Mouse (Mus musculus): ENCODE results near the gene Mn1.
A peak's percentile ranks its signal among the peaks of the same experiment; 100 is the strongest.

Mn1 gene

GRCm38 (mm10) chr5:111431007-111431730 lies 14.0 kb downstream of the Mn1 start:
- DNase-seq (ENCODE audit: low spot score in 2 of 2), result no peak

GRCm38 (mm10) chr5:111432842-111433241 lies 15.7 kb downstream of the Mn1 start:
- DNase-seq (ENCODE audit: low spot score in 2 of 2), result no peak

GRCm38 (mm10) chr5:111434342-111434842 lies 17.2 kb downstream of the Mn1 start:
- DNase-seq (ENCODE audit: low spot score in 2 of 2), result no peak

- no peak for DNase-seq (ENCODE audit: low spot score in 2 of 2)
Observed at GRCm38 (mm10) chr5:111436260-111436659, 19.1 kb downstream of the Mn1 start.

- no peak for DNase-seq (ENCODE audit: low spot score in 2 of 2)
Observed at GRCm38 (mm10) chr5:111437205-111437604, 20.0 kb downstream of the Mn1 start.

GRCm38 (mm10) chr5:111438336-111438735 lies 21.2 kb downstream of the Mn1 start:
- DNase-seq (ENCODE audit: low spot score in 2 of 2), result no peak

- DNase-seq (ENCODE audit: low spot score in 2 of 2), result no peak
Observed at GRCm38 (mm10) chr5:111438821-111439220, 21.7 kb downstream of the Mn1 start.

- no peak for DNase-seq (ENCODE audit: low spot score in 2 of 2)
Observed at GRCm38 (mm10) chr5:111440264-111440663, 23.1 kb downstream of the Mn1 start.

- DNase-seq (ENCODE audit: low spot score in 2 of 2), result no peak
Observed at GRCm38 (mm10) chr5:111442151-111442871, 25.1 kb downstream of the Mn1 start.

- DNase-seq (ENCODE audit: low spot score in 2 of 2), result no peak
Observed at GRCm38 (mm10) chr5:111443636-111444035, 26.5 kb downstream of the Mn1 start.

- DNase-seq (ENCODE audit: low spot score in 2 of 2), result no peak
Observed at GRCm38 (mm10) chr5:111444361-111444760, 27.2 kb downstream of the Mn1 start.

GRCm38 (mm10) chr5:111446652-111447051 lies 29.5 kb downstream of the Mn1 start:
- no peak for DNase-seq (ENCODE audit: low spot score in 2 of 2)

- DNase-seq (ENCODE audit: low spot score in 2 of 2), result peak; percentile 59 to 71
Observed at GRCm38 (mm10) chr5:111449700-111450099, 32.5 kb downstream of the Mn1 start.

- DNase-seq (ENCODE audit: low spot score in 2 of 2), result no peak
Observed at GRCm38 (mm10) chr5:111454240-111454639, 37.1 kb downstream of the Mn1 start.

- no peak for DNase-seq (ENCODE audit: low spot score in 2 of 2)
Observed at GRCm38 (mm10) chr5:111454876-111455275, 37.7 kb downstream of the Mn1 start.

GRCm38 (mm10) chr5:111458675-111459074 lies 41.5 kb downstream of the Mn1 start:
- no peak for DNase-seq (ENCODE audit: low spot score in 2 of 2)

GRCm38 (mm10) chr5:111465811-111466299 lies 48.7 kb downstream of the Mn1 start:
- DNase-seq (ENCODE audit: low spot score in 2 of 2), result no peak

GRCm38 (mm10) chr5:111466429-111466828 lies 49.3 kb downstream of the Mn1 start:
- no peak for DNase-seq (ENCODE audit: low spot score in 2 of 2)

GRCm38 (mm10) chr5:111467699-111468098 lies 50.5 kb downstream of the Mn1 start:
- no peak for DNase-seq (ENCODE audit: low spot score in 2 of 2)

- no peak for DNase-seq (ENCODE audit: low spot score in 2 of 2)
Observed at GRCm38 (mm10) chr5:111469195-111469882, 52.2 kb downstream of the Mn1 start.

- no peak for DNase-seq (ENCODE audit: low spot score in 2 of 2)
Observed at GRCm38 (mm10) chr5:111470875-111471274, 53.7 kb downstream of the Mn1 start.

- peak; percentile 75 to 92 for DNase-seq (ENCODE audit: low spot score in 2 of 2)
Observed at GRCm38 (mm10) chr5:111473425-111473824, 56.3 kb downstream of the Mn1 start.

Measured in frontal cortex, postnatal 36 days (tissue).